Mouse (Mus musculus): ENCODE data around the gene Fchsd2.
"Not testable (repeated sequence)": the region's sequence is repeated elsewhere in the genome, so short reads cannot be mapped to it uniquely, and the experiment has no call there.

DNA sequence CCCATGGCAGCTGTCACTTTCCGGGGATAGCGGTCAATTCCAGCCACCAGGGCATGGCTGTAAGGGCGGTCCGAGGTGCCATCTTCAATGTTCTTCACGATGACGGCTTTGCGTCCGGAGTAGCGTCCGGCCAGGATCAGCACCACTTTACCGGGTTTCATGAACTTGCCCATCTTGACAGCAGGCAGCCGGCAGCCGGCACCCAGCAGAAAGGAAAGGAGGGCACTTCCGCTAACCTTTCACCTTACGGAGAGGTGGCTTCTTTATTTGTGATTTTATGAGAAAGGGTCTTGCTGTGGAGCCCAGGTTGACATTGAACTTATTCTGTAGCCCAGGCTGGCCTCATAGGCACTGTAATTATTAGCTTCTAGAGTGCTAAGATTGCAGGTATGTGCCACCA, 62.2 kb downstream of the Fchsd2 start:
- TF ChIP-seq CTCF (IDR thresholded peaks at IDR 0.05; ENCODE audit: extremely low read depth, insufficient read depth, insufficient read length, insufficient replicate concordance); POLR2A (IDR thresholded peaks at IDR 0.05; ENCODE audit: low read depth, low read length): not testable (repeated sequence)
